Mouse (Mus musculus) cerebellum, adult 2 months (tissue): ENCODE results near the gene Pgghg.

Source experiments
- CTCF ChIP-seq: fragments of 200-500 bp; IDR thresholded peaks from 2 replicates; pipeline ENCODE4 v1.5.1; 2011; ENCODE audit warnings: low read depth, mild to moderate bottlenecking, control low read depth, low read length, moderate library complexity, borderline replicate concordance; ENCODE audit not compliant: insufficient read depth
- POLR2A ChIP-seq: fragments of 200-500 bp; IDR thresholded peaks from 2 replicates; pipeline ENCODE4 v1.6.1; 2011; ENCODE audit warnings: low read length, control low read depth, borderline replicate concordance; ENCODE audit not compliant: insufficient read depth

DNA sequence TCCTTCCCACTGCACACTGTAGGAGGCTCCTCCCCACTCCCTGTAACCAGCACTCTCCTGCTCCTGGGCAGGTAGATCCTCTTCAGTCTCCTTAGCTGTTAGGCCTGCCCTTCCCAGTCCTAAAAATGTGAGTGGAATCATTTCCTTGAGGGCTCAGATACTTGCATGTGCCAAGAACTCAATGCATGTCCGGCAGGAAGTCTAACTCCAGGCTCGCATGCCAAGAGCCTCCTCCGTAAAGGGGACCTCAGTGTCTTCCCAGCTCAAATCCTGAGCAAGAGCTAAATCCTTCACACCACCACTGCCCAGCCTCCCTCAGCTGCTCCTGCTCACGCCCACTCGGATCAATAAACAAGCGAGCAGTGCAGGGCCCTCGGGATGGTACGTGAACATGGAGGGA is 9.9 kb downstream of the Pgghg start:
- TF ChIP-seq CTCF (no peak), POLR2A (no peak)
